Mouse (Mus musculus) midbrain, embryonic 15.5 days (tissue): ENCODE measurements at regions not wholly inside any gene's neighbourhood (a gene's known extent, or its start where the extent isn't known, plus 50 kb on each side); places are given as distances from the start of the nearest gene placed in this dataset.
"Not testable (repeated sequence)": the region's sequence is repeated elsewhere in the genome, so short reads cannot be mapped to it uniquely, and the experiment has no call there.

Source experiments
- ATAC-seq: fragments of 200-750 bp; cut with Nextera tagmentation; replicated peaks from 2 replicates; pipeline ENCODE4 v1.8.0; 2017; ENCODE audit warnings: moderate TSS enrichment
- H3K27ac ChIP-seq: fragments of 300-500 bp; sonication (generic); 2 replicates; pipeline ENCODE4 v1.5.1; 2015; ENCODE audit warnings: mild to moderate bottlenecking, inconsistent platforms
- H3K27me3 ChIP-seq: fragments of 300-500 bp; sonication (generic); replicated peaks from 2 replicates; pipeline ENCODE4 v1.6.1; 2015; ENCODE audit warnings: inconsistent platforms
- H3K36me3 ChIP-seq: fragments of 300-500 bp; sonication (generic); replicated peaks from 2 replicates; pipeline ENCODE4 v1.6.1; 2015; ENCODE audit warnings: inconsistent platforms
- H3K4me1 ChIP-seq: fragments of 300-500 bp; sonication (generic); 2 replicates; pipeline ENCODE4 v1.6.1; 2015; ENCODE audit warnings: inconsistent platforms
- H3K4me2 ChIP-seq: fragments of 300-500 bp; sonication (generic); 2 replicates; pipeline ENCODE4 v1.6.1; 2015; ENCODE audit warnings: inconsistent platforms, mild to moderate bottlenecking, moderate library complexity
- H3K4me3 ChIP-seq: fragments of 300-500 bp; sonication (generic); 2 replicates; pipeline ENCODE4 v1.5.1; 2015; ENCODE audit warnings: mild to moderate bottlenecking, inconsistent platforms
- H3K9ac ChIP-seq: fragments of 300-500 bp; sonication (generic); 2 replicates; pipeline ENCODE4 v1.6.1; 2015; ENCODE audit warnings: mild to moderate bottlenecking, inconsistent platforms
- H3K9me3 ChIP-seq: fragments of 300-500 bp; sonication (generic); 2 replicates; pipeline ENCODE4 v1.6.1; 2016; ENCODE audit warnings: inconsistent platforms
- WGBS: fragments of 180-500 bp; shearing (Covaris S2); methylation state at CpG from one replicate; pipeline ENCODE4 v1.1.7; 2015; ENCODE audit warnings: mixed read lengths; 5-methylcytosine and 5-hydroxymethylcytosine counted together

- whole genome bisulfite sequencing = 98% methylated on average over 1 of the region's 1 CpGs
- no peak for ATAC-seq
- H3K36me3 ChIP-seq = no peaks in the 10 kb centered on the region
Observed at GRCm38 (mm10) chr1:7388627-7389026, 2580.9 kb downstream of the Gm37988 start.

GRCm38 (mm10) chr1:7393508-7393907, 2585.8 kb downstream of the Gm37988 start:
- H3K36me3 ChIP-seq = no peaks in the 10 kb centered on the region
- no peak overlapping the region for H3K4me3 ChIP-seq
- H3K9ac ChIP-seq = no peak overlapping the region
- H3K9me3 ChIP-seq = no peaks in the 10 kb centered on the region
- no peaks in the 10 kb centered on the region for H3K27me3 ChIP-seq
- no peak overlapping the region for H3K27ac ChIP-seq
- no peak overlapping the region for H3K4me2 ChIP-seq
- no peaks in the 10 kb centered on the region for H3K4me1 ChIP-seq
- no peak for ATAC-seq

More at GRCm38 (mm10) chr1:7388627-7389026, 2580.9 kb downstream of the Gm37988 start:
- Histone ChIP-seq H3K27ac (no peak overlapping the region), H3K9ac (no peak overlapping the region), H3K27me3 (no peaks in the 10 kb centered on the region), H3K4me1 (no peaks in the 10 kb centered on the region), H3K9me3 (no peaks in the 10 kb centered on the region), H3K4me3 (no peak overlapping the region), H3K4me2 (no peak overlapping the region)

- 97% methylated on average over 6 of the region's 6 CpGs for WGBS
- Histone ChIP-seq H3K4me3 (no peak overlapping the region), H3K27ac (no peak overlapping the region), H3K4me1 (no peaks in the 10 kb centered on the region), H3K27me3 (no peaks in the 10 kb centered on the region), H3K9me3 (no peaks in the 10 kb centered on the region), H3K36me3 (no peaks in the 10 kb centered on the region), H3K4me2 (no peak overlapping the region), H3K9ac (no peak overlapping the region)
- ATAC-seq = no peak
Observed at GRCm38 (mm10) chr1:7394161-7394560, 2586.5 kb downstream of the Gm37988 start.

GRCm38 (mm10) chr1:7395527-7395926, 2587.8 kb downstream of the Gm37988 start:
- Histone ChIP-seq H3K4me1 (no peaks in the 10 kb centered on the region), H3K4me2 (no peak overlapping the region), H3K36me3 (no peaks in the 10 kb centered on the region), H3K9me3 (no peaks in the 10 kb centered on the region), H3K27ac (no peak overlapping the region), H3K4me3 (no peak overlapping the region), H3K9ac (no peak overlapping the region), H3K27me3 (no peaks in the 10 kb centered on the region)
- ATAC-seq = no peak
- 93% methylated on average over 8 of the region's 8 CpGs for WGBS

- no peaks in the 10 kb centered on the region for H3K4me1 ChIP-seq
- ATAC-seq = peak; percentile 93
- H3K27ac ChIP-seq = peak overlapping the region; percentile 89
- peak overlapping the region; percentile 67 for H3K9ac ChIP-seq
- H3K9me3 ChIP-seq = no peaks in the 10 kb centered on the region
- peak overlapping the region; percentile 47 for H3K4me2 ChIP-seq
- 15% methylated on average over 26 of the region's 26 CpGs for WGBS
- peak overlapping the region; percentile 91 for H3K4me3 ChIP-seq
- no peaks in the 10 kb centered on the region for H3K27me3 ChIP-seq
- no peaks in the 10 kb centered on the region for H3K36me3 ChIP-seq
Observed at GRCm38 (mm10) chr1:7396867-7397806, 2589.4 kb downstream of the Gm37988 start.

GRCm38 (mm10) chr1:7397807-7398446, 2590.2 kb downstream of the Gm37988 start:
- WGBS = under 1% methylated on average over 45 of the region's 46 CpGs
- Histone ChIP-seq H3K9ac (peak overlapping the region; percentile 71), H3K9me3 (no peaks in the 10 kb centered on the region), H3K27ac (peak overlapping the region; percentile 89), H3K4me2 (peak overlapping the region; percentile 74), H3K4me1 (no peaks in the 10 kb centered on the region), H3K27me3 (no peaks in the 10 kb centered on the region), H3K4me3 (peak overlapping the region; percentile 91), H3K36me3 (no peaks in the 10 kb centered on the region)
- ATAC-seq = peak; percentile 99

GRCm38 (mm10) chr1:7398678-7399218, 2591.1 kb downstream of the Gm37988 start:
- peak overlapping the region; percentile 74 for H3K4me2 ChIP-seq
- H3K4me1 ChIP-seq = no peaks in the 10 kb centered on the region
- H3K27ac ChIP-seq = peak overlapping the region; percentile 88
- H3K27me3 ChIP-seq = no peaks in the 10 kb centered on the region
- no peak for ATAC-seq
- WGBS = 61% methylated on average over 14 of the region's 14 CpGs
- H3K9me3 ChIP-seq = no peaks in the 10 kb centered on the region
- no peaks in the 10 kb centered on the region for H3K36me3 ChIP-seq
- peak overlapping the region; percentile 91 for H3K4me3 ChIP-seq
- peak overlapping the region; percentile 71 for H3K9ac ChIP-seq

GRCm38 (mm10) chr1:7405651-7406050, 2598.0 kb downstream of the Gm37988 start:
- not testable (repeated sequence) for ATAC-seq, H3K4me3 ChIP-seq, H3K27ac ChIP-seq, H3K9me3 ChIP-seq, H3K4me2 ChIP-seq, H3K9ac ChIP-seq, H3K27me3 ChIP-seq, H3K4me1 ChIP-seq, H3K36me3 ChIP-seq
- WGBS = 76% methylated on average over 5 of the region's 5 CpGs

GRCm38 (mm10) chr1:7414444-7414843, 2606.8 kb downstream of the Gm37988 start:
- Histone ChIP-seq H3K4me1 (no peaks in the 10 kb centered on the region), H3K27ac (no peak overlapping the region), H3K4me3 (no peak overlapping the region), H3K9ac (no peak overlapping the region), H3K4me2 (no peak overlapping the region), H3K27me3 (no peaks in the 10 kb centered on the region), H3K9me3 (no peaks in the 10 kb centered on the region), H3K36me3 (no peaks in the 10 kb centered on the region)
- WGBS = 89% methylated on average over 1 of the region's 1 CpGs
- no peak for ATAC-seq

GRCm38 (mm10) chr1:7451660-7452155, 2644.0 kb downstream of the Gm37988 start:
- Histone ChIP-seq H3K27ac (no peak overlapping the region), H3K4me2 (no peak overlapping the region), H3K27me3 (no peaks in the 10 kb centered on the region), H3K4me1 (no peaks in the 10 kb centered on the region), H3K9me3 (no peaks in the 10 kb centered on the region), H3K4me3 (no peak overlapping the region), H3K9ac (no peak overlapping the region), H3K36me3 (no peaks in the 10 kb centered on the region)
- ATAC-seq = no peak
- 91% methylated on average over 3 of the region's 3 CpGs for WGBS

- Histone ChIP-seq H3K9me3 (no peaks in the 10 kb centered on the region), H3K27ac (no peak overlapping the region), H3K9ac (no peak overlapping the region), H3K36me3 (no peaks in the 10 kb centered on the region), H3K4me3 (no peak overlapping the region), H3K4me2 (no peak overlapping the region), H3K27me3 (no peaks in the 10 kb centered on the region), H3K4me1 (no peaks in the 10 kb centered on the region)
- 72% methylated on average over 2 of the region's 2 CpGs for WGBS
- ATAC-seq = no peak
Observed at GRCm38 (mm10) chr1:7454931-7455330, 2647.2 kb downstream of the Gm37988 start.

- no peak overlapping the region for H3K9ac ChIP-seq
- ATAC-seq = no peak
Observed at GRCm38 (mm10) chr1:7457895-7458294, 2650.2 kb downstream of the Gm37988 start.

More at GRCm38 (mm10) chr1:7457895-7458294, 2650.2 kb downstream of the Gm37988 start:
- Histone ChIP-seq H3K27ac (no peak overlapping the region), H3K27me3 (no peaks in the 10 kb centered on the region), H3K4me3 (no peak overlapping the region), H3K4me1 (no peaks in the 10 kb centered on the region), H3K9me3 (no peaks in the 10 kb centered on the region), H3K4me2 (no peak overlapping the region), H3K36me3 (no peaks in the 10 kb centered on the region)
